Mouse (Mus musculus): ENCODE data around the gene Pxmp4. TPM values are rescaled to one million over a fixed set of nuclear protein-coding genes. Genes with fewer than 3 reads are reported as not detected.

Pxmp4 gene
- polyA plus RNA-seq, 1 experiment: 9.5 TPM

GRCm38 (mm10) chr2:154633039-154633742, 29.7 kb upstream of the Pxmp4 start:
- H3K9me3 ChIP-seq (replicated peaks; ENCODE audit: control insufficient read depth, insufficient read depth, low read length, poor library complexity, severe bottlenecking): 0 out of 2 replicates have a peak, but pooled peaks cover 1% of the 10 kb centered on the region
- H3K9ac ChIP-seq (ENCODE audit: low read depth, poor library complexity, severe bottlenecking): no peak overlapping the region
- H3K4me1 ChIP-seq (ENCODE audit: control insufficient read depth, insufficient read depth, low read length): no peaks in the 10 kb centered on the region
- no peak overlapping the region for H3K4me3 ChIP-seq (ENCODE audit: low read depth, low read length)
- H3K36me3 ChIP-seq (ENCODE audit: control insufficient read depth, insufficient read depth, low read length, poor library complexity, severe bottlenecking): no peaks in the 10 kb centered on the region; the same call in 1 of the 2 replicates
- no peak for TF ChIP-seq CTCF (IDR thresholded peaks at IDR 0.05; ENCODE audit: low read depth, low read length)
- no peak for TF ChIP-seq EP300 (IDR thresholded peaks at IDR 0.05; ENCODE audit: insufficient read depth, low read depth, low read length)
- no peak for TF ChIP-seq POLR2A (IDR thresholded peaks at IDR 0.05; ENCODE audit: insufficient read depth, low read length)
- no peaks in the 10 kb centered on the region for H3K27me3 ChIP-seq (ENCODE audit: control insufficient read depth, insufficient read depth, low read length, poor library complexity, severe bottlenecking)
- H3K27ac ChIP-seq (ENCODE audit: insufficient read depth, low read length): no peak overlapping the region

- no peaks in the 10 kb centered on the region for H3K9me3 ChIP-seq (replicated peaks; ENCODE audit: control insufficient read depth, insufficient read depth, low read length, poor library complexity, severe bottlenecking)
- no peaks in the 10 kb centered on the region; the same call in 1 of the 2 replicates for H3K36me3 ChIP-seq (ENCODE audit: control insufficient read depth, insufficient read depth, low read length, poor library complexity, severe bottlenecking)
- H3K27ac ChIP-seq (ENCODE audit: insufficient read depth, low read length): no peak overlapping the region
- no peaks in the 10 kb centered on the region for H3K4me1 ChIP-seq (ENCODE audit: control insufficient read depth, insufficient read depth, low read length)
- H3K9ac ChIP-seq (ENCODE audit: low read depth, poor library complexity, severe bottlenecking): no peak overlapping the region
- no peaks in the 10 kb centered on the region for H3K27me3 ChIP-seq (ENCODE audit: control insufficient read depth, insufficient read depth, low read length, poor library complexity, severe bottlenecking)
- H3K4me3 ChIP-seq (ENCODE audit: low read depth, low read length): no peak overlapping the region
- no peak for TF ChIP-seq POLR2A (IDR thresholded peaks at IDR 0.05; ENCODE audit: insufficient read depth, low read length)
- no peak for TF ChIP-seq EP300 (IDR thresholded peaks at IDR 0.05; ENCODE audit: insufficient read depth, low read depth, low read length)
- TF ChIP-seq CTCF (IDR thresholded peaks at IDR 0.05; ENCODE audit: low read depth, low read length): no peak
Observed at GRCm38 (mm10) chr2:154632203-154632780, 28.8 kb upstream of the Pxmp4 start.

- no peaks in the 10 kb centered on the region for H3K27me3 ChIP-seq (ENCODE audit: control insufficient read depth, insufficient read depth, low read length, poor library complexity, severe bottlenecking)
- TF ChIP-seq CTCF (IDR thresholded peaks at IDR 0.05; ENCODE audit: low read depth, low read length) (no peak), EP300 (IDR thresholded peaks at IDR 0.05; ENCODE audit: insufficient read depth, low read depth, low read length) (no peak), POLR2A (IDR thresholded peaks at IDR 0.05; ENCODE audit: insufficient read depth, low read length) (no peak)
- no peaks in the 10 kb centered on the region for H3K9me3 ChIP-seq (replicated peaks; ENCODE audit: control insufficient read depth, insufficient read depth, low read length, poor library complexity, severe bottlenecking)
- H3K36me3 ChIP-seq (ENCODE audit: control insufficient read depth, insufficient read depth, low read length, poor library complexity, severe bottlenecking): no peaks in the 10 kb centered on the region; the same call in 1 of the 2 replicates
- no peaks in the 10 kb centered on the region for H3K4me1 ChIP-seq (ENCODE audit: control insufficient read depth, insufficient read depth, low read length)
- no peak overlapping the region for H3K4me3 ChIP-seq (ENCODE audit: low read depth, low read length)
- H3K9ac ChIP-seq (ENCODE audit: low read depth, poor library complexity, severe bottlenecking): no peak overlapping the region
- no peak overlapping the region for H3K27ac ChIP-seq (ENCODE audit: insufficient read depth, low read length)
Observed at GRCm38 (mm10) chr2:154630531-154630930, 27.0 kb upstream of the Pxmp4 start.

GRCm38 (mm10) chr2:154624137-154624536, 20.6 kb upstream of the Pxmp4 start:
- H3K36me3 ChIP-seq (ENCODE audit: control insufficient read depth, insufficient read depth, low read length, poor library complexity, severe bottlenecking): no peaks in the 10 kb centered on the region; the same call in 1 of the 2 replicates
- 0 out of 2 replicates have a peak, but pooled peaks cover 3% of the 10 kb centered on the region for H3K9me3 ChIP-seq (replicated peaks; ENCODE audit: control insufficient read depth, insufficient read depth, low read length, poor library complexity, severe bottlenecking)
- no peak for TF ChIP-seq POLR2A (IDR thresholded peaks at IDR 0.05; ENCODE audit: insufficient read depth, low read length)
- no peak for TF ChIP-seq CTCF (IDR thresholded peaks at IDR 0.05; ENCODE audit: low read depth, low read length)
- TF ChIP-seq EP300 (IDR thresholded peaks at IDR 0.05; ENCODE audit: insufficient read depth, low read depth, low read length): no peak
- H3K27me3 ChIP-seq (ENCODE audit: control insufficient read depth, insufficient read depth, low read length, poor library complexity, severe bottlenecking): no peaks in the 10 kb centered on the region
- no peak overlapping the region for H3K27ac ChIP-seq (ENCODE audit: insufficient read depth, low read length)
- H3K9ac ChIP-seq (ENCODE audit: low read depth, poor library complexity, severe bottlenecking): no peak overlapping the region
- no peak overlapping the region for H3K4me3 ChIP-seq (ENCODE audit: low read depth, low read length)
- no peaks in the 10 kb centered on the region for H3K4me1 ChIP-seq (ENCODE audit: control insufficient read depth, insufficient read depth, low read length)

GRCm38 (mm10) chr2:154621684-154622083, 18.2 kb upstream of the Pxmp4 start:
- no peak for TF ChIP-seq POLR2A (IDR thresholded peaks at IDR 0.05; ENCODE audit: insufficient read depth, low read length)
- no peak for TF ChIP-seq EP300 (IDR thresholded peaks at IDR 0.05; ENCODE audit: insufficient read depth, low read depth, low read length)
- no peak for TF ChIP-seq CTCF (IDR thresholded peaks at IDR 0.05; ENCODE audit: low read depth, low read length)
- Histone ChIP-seq H3K27me3 (ENCODE audit: control insufficient read depth, insufficient read depth, low read length, poor library complexity, severe bottlenecking) (no peaks in the 10 kb centered on the region), H3K4me1 (ENCODE audit: control insufficient read depth, insufficient read depth, low read length) (no peaks in the 10 kb centered on the region), H3K4me3 (ENCODE audit: low read depth, low read length) (no peak overlapping the region), H3K27ac (ENCODE audit: insufficient read depth, low read length) (no peak overlapping the region), H3K9me3 (replicated peaks; ENCODE audit: control insufficient read depth, insufficient read depth, low read length, poor library complexity, severe bottlenecking) (0 out of 2 replicates have a peak, but pooled peaks cover 3% of the 10 kb centered on the region), H3K36me3 (ENCODE audit: control insufficient read depth, insufficient read depth, low read length, poor library complexity, severe bottlenecking) (no peaks in the 10 kb centered on the region), H3K9ac (ENCODE audit: low read depth, poor library complexity, severe bottlenecking) (no peak overlapping the region)

- H3K9ac ChIP-seq (ENCODE audit: low read depth, poor library complexity, severe bottlenecking): no peak overlapping the region
- no peaks in the 10 kb centered on the region for H3K9me3 ChIP-seq (replicated peaks; ENCODE audit: control insufficient read depth, insufficient read depth, low read length, poor library complexity, severe bottlenecking)
- no peak overlapping the region for H3K27ac ChIP-seq (ENCODE audit: insufficient read depth, low read length)
- TF ChIP-seq EP300 (IDR thresholded peaks at IDR 0.05; ENCODE audit: insufficient read depth, low read depth, low read length): no peak
- TF ChIP-seq CTCF (IDR thresholded peaks at IDR 0.05; ENCODE audit: low read depth, low read length): no peak
- no peak for TF ChIP-seq POLR2A (IDR thresholded peaks at IDR 0.05; ENCODE audit: insufficient read depth, low read length)
- no peaks in the 10 kb centered on the region for H3K27me3 ChIP-seq (ENCODE audit: control insufficient read depth, insufficient read depth, low read length, poor library complexity, severe bottlenecking)
- no peaks in the 10 kb centered on the region for H3K4me1 ChIP-seq (ENCODE audit: control insufficient read depth, insufficient read depth, low read length)
- H3K4me3 ChIP-seq (ENCODE audit: low read depth, low read length): no peak overlapping the region
- H3K36me3 ChIP-seq (ENCODE audit: control insufficient read depth, insufficient read depth, low read length, poor library complexity, severe bottlenecking): no peaks in the 10 kb centered on the region
Observed at GRCm38 (mm10) chr2:154617061-154617460, 13.6 kb upstream of the Pxmp4 start.

Data from ES-Bruce4 (cell line).